8 mouse cellular contexts compared by ENCODE assay signal in genomic region chr8:81341191-81341590, GRCm38 (mm10). TPM values are rescaled to one million over a fixed set of nuclear protein-coding genes. Genes with fewer than 3 reads are reported as not detected.
DNase-seq lines count a peak whose midpoint lies in the region; ATAC-seq and TF ChIP-seq lines count a peak whose summit lies in the region.

No protein-coding gene starts in this region.

- DNase-seq in layer of hippocampus, adult 11-12 months (ENCODE audit: low spot score), result peak; percentile 41
- DNase-seq in layer of hippocampus, postnatal 36 days, result no peak
- DNase-seq in limb, embryonic 10.5 days (ENCODE audit: low spot score), result no peak
- DNase-seq in MN1 (ENCODE audit: low spot score), result no peak
- DNase-seq in left cerebral cortex, adult 2 months (ENCODE audit: extremely low spot score in 1 of 2, low spot score in 2 of 2), result no peak

- no peak overlapping the region for H3K27ac ChIP-seq in forebrain, embryonic 13.5 days
- H3K27ac ChIP-seq in limb, embryonic 10.5 days, result no peak overlapping the region
- no peak overlapping the region for H3K27ac ChIP-seq in neural tube, embryonic 12.5 days
- no peak overlapping the region for H3K27ac ChIP-seq in left cerebral cortex, adult 2 months

- H3K9me3 ChIP-seq in forebrain, embryonic 13.5 days (replicated peaks), result no peaks in the 10 kb centered on the region
- no peaks in the 10 kb centered on the region for H3K9me3 ChIP-seq in limb, embryonic 10.5 days (replicated peaks)
- H3K9me3 ChIP-seq in neural tube, embryonic 12.5 days, result no peaks in the 10 kb centered on the region

- peak overlapping the region; percentile 93 for H3K4me2 ChIP-seq in forebrain, embryonic 13.5 days
- peak overlapping the region; percentile 93 for H3K4me2 ChIP-seq in neural tube, embryonic 12.5 days (replicated peaks)

- intact Hi-C loops in left cerebral cortex, adult 2 months (cut with DNase I), result loop anchor here (5.0 kb wide), 3 partner anchors 274 to 1501 kb away; no protein-coding TSS in a partner anchor

- no peak overlapping the region for H3K9ac ChIP-seq in forebrain, embryonic 13.5 days
- H3K9ac ChIP-seq in neural tube, embryonic 12.5 days, result no peak overlapping the region

- WGBS in forebrain, embryonic 13.5 days, result 51% methylated on average over 5 of the region's 5 CpGs
- WGBS in limb, embryonic 10.5 days, result 52% methylated on average over 5 of the region's 5 CpGs
- 50% methylated on average over 5 of the region's 5 CpGs for WGBS in neural tube, embryonic 12.5 days

- H3K4me1 ChIP-seq in forebrain, embryonic 13.5 days, result peaks cover 14% of the 10 kb centered on the region; the same call in 1 of the 2 replicates
- H3K4me1 ChIP-seq in limb, embryonic 10.5 days, result peaks cover 13% of the 10 kb centered on the region
- H3K4me1 ChIP-seq in neural tube, embryonic 12.5 days, result peaks cover 5% of the 10 kb centered on the region; the same call in 1 of the 2 replicates

- H3K36me3 ChIP-seq in forebrain, embryonic 13.5 days (ENCODE audit: poor library complexity, severe bottlenecking), result no peaks in the 10 kb centered on the region
- no peaks in the 10 kb centered on the region for H3K36me3 ChIP-seq in limb, embryonic 10.5 days
- no peaks in the 10 kb centered on the region for H3K36me3 ChIP-seq in neural tube, embryonic 12.5 days

- ATAC-seq in forebrain, embryonic 13.5 days, result peak; percentile 8; the same call in 1 of the 2 replicates
- ATAC-seq in neural tube, embryonic 12.5 days (ENCODE audit: low FRiP score, low read depth), result no peak
- no peak for ATAC-seq in monocyte, adult 5-6 weeks (replicated peaks; ENCODE audit: insufficient number of reproducible peaks, low FRiP score, low TSS enrichment, poor library complexity, severe bottlenecking)

- no peak for TF ChIP-seq CTCF in left cerebral cortex, adult 2 months (IDR thresholded peaks at IDR 0.05)

- H3K27me3 ChIP-seq in forebrain, embryonic 13.5 days, result peaks cover 9% of the 10 kb centered on the region
- peaks cover 21% of the 10 kb centered on the region for H3K27me3 ChIP-seq in limb, embryonic 10.5 days (ENCODE audit: low read depth, poor library complexity, severe bottlenecking)
- H3K27me3 ChIP-seq in neural tube, embryonic 12.5 days (replicated peaks), result 0 out of 2 replicates have a peak, but pooled peaks cover 7% of the 10 kb centered on the region

- H3K4me3 ChIP-seq in forebrain, embryonic 13.5 days, result peak overlapping the region; percentile 64; the same call in 1 of the 2 replicates
- peak overlapping the region; percentile 67 for H3K4me3 ChIP-seq in limb, embryonic 10.5 days
- H3K4me3 ChIP-seq in neural tube, embryonic 12.5 days, result peak overlapping the region; percentile 55; the same call in 1 of the 2 replicates
- no peak overlapping the region; the same call in 1 of the 2 replicates for H3K4me3 ChIP-seq in left cerebral cortex, adult 2 months

RNA-seq across cellular contexts. Expression of gene Inpp4b, which starts 1.2 kb away (rescaled TPM):
- total RNA-seq in layer of hippocampus, postnatal 36 days (2021), result 10 to 100 TPM; 10.2 to 11.0 TPM
- polyA plus RNA-seq in forebrain, embryonic 13.5 days (2015; fragmentation: Nextera tagmentation; extraction: Ambion mirVana), result 2.1 and 3.1 TPM in 2 replicates
- 6.3 and 15.8 TPM in 2 replicates for polyA plus RNA-seq in limb, embryonic 10.5 days (2016; fragmentation: Nextera tagmentation; extraction: Ambion mirVana)
- polyA plus RNA-seq in neural tube, embryonic 12.5 days (2016; fragmentation: Nextera tagmentation; extraction: Ambion mirVana), result 5.2 and 5.6 TPM in 2 replicates
- total RNA-seq in left cerebral cortex, adult 2 months (2021), result 10 to 100 TPM in 1 of 2 experiments, 1 to 10 TPM in 1; 8.8 to 13.3 TPM
- 9.1 to 11.9 TPM (median 10.3 TPM) in 3 replicates for total RNA-seq in monocyte, adult 5-6 weeks (2017)
